In genomic region chr4:129902394-129902793, GRCm38 (mm10) we compare ENCODE assay signal across 21 mouse cellular contexts. TPM values are rescaled to one million over a fixed set of nuclear protein-coding genes. Genes with fewer than 3 reads are reported as not detected.
"Had no signal": no experiment of that assay in that cellular context is flagged by ENCODE, and none has a peak within 500 bp of the region (broad histone marks: within the 10 kb centered on the region; RNA-seq: fewer than 3 reads in every experiment).

No protein-coding gene starts in this region.

- H3K27me3 ChIP-seq: lung, embryonic 15.5 days; midbrain, embryonic 13.5 days; midbrain, embryonic 15.5 days; neural tube, embryonic 12.5 days had no signal

- H3K4me1 ChIP-seq: lung, embryonic 15.5 days; midbrain, embryonic 13.5 days; midbrain, embryonic 15.5 days; neural tube, embryonic 12.5 days had no signal

- ATAC-seq: lung, postnatal 0 days; midbrain, embryonic 13.5 days; midbrain, embryonic 15.5 days had no signal

- H3K27ac ChIP-seq: lung, embryonic 15.5 days; macrophage; midbrain, embryonic 13.5 days; midbrain, embryonic 15.5 days; neural tube, embryonic 12.5 days had no signal

- H3K9ac ChIP-seq: lung, embryonic 15.5 days; midbrain, embryonic 13.5 days; midbrain, embryonic 15.5 days; neural tube, embryonic 12.5 days had no signal

- H3K4me2 ChIP-seq: lung, embryonic 15.5 days; midbrain, embryonic 11.5 days; midbrain, embryonic 13.5 days; midbrain, embryonic 15.5 days; neural tube, embryonic 12.5 days had no signal

- H3K9me3 ChIP-seq: lung, embryonic 15.5 days; megakaryocyte, embryonic 14.5 days; midbrain, embryonic 13.5 days; midbrain, embryonic 15.5 days; neural tube, embryonic 12.5 days had no signal

- DNase-seq: lung, adult 2 months; lung, postnatal 14 days; lung, postnatal 36 days; right cerebral cortex, postnatal 14 days; thymus, adult 18-20 months; thymus, postnatal 14 days; thymus, postnatal 36 days had no signal

- H3K4me3 ChIP-seq: lung, embryonic 15.5 days; megakaryocyte, embryonic 14.5 days; midbrain, embryonic 13.5 days; midbrain, embryonic 15.5 days; neural tube, embryonic 12.5 days had no signal

- H3K36me3 ChIP-seq: lung, embryonic 15.5 days; midbrain, embryonic 13.5 days; midbrain, embryonic 15.5 days; neural tube, embryonic 12.5 days had no signal

RNA-seq across cellular contexts. Expression of gene Spocd1, which starts 26.7 kb away (rescaled TPM):
- total RNA-seq: midbrain, postnatal 0 days; monocyte, adult 5-6 weeks; neutrophil, adult 5-6 weeks had no signal
- polyA plus RNA-seq: lung, adult 2 months; lung, postnatal 0 days; macrophage; midbrain, embryonic 11.5 days; midbrain, embryonic 13.5 days; midbrain, embryonic 15.5 days; neural tube, embryonic 12.5 days; neural tube, embryonic 14.5 days; stomach, embryonic 14.5 days; stomach, embryonic 16.5 days had no signal
